Mouse (Mus musculus): ENCODE measurements around the gene Fam173a.

The Fam173a gene

DNA sequence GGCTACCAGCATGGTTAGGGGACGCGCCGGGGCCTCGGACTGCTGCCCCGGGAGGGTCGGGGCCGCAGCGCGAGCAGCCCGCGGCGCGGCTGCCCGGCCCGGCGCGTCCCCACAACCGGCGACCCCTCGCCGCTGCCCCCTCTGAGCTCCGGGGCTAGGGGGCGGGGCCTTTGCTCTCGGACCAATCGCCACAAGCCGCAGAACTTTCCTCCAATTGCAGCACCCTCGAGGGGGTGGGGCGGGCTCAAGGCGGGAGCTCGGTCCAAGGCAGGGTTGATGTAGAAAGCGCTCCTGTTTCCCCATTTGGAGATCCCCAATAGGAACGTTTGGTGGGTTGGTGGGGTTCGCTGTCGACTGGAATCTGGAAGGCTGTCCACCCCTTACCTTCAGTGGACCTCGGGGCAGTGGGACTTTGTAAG lies 4.3 kb upstream of the Fam173a start, which contains the start of gene Metrn:
Metrn (minus strand) TSS at position 186 of the 419 bp plus-strand sequence.
- peak; percentile 74 for DNase-seq

DNA sequence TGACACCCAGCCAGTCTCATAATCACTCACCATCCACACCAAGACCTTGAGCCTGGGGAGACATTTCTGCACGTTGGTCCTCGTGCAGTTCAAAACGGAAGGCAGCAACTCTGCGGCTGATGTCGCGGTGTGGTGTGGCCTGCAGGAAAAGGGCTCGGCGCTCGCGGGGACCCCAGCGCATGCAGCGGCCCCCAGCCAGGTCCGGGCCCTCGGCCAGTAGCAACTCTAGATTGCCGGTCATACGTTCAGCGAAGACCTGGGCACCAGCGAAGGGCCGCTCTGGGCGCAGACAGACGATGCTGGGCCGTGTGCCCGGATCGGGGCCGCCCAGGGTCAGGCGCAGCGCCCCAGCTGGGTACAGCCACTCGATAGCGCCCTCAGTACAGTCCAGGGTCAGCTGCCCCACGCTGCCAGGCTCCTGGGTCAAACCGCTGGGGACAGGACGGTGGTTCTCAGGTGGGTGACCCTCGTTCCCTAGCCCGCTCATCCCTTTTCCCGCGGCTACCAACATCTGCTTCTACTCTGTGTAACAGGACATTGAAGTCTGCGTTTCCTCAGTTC lies 3.6 kb upstream of the Fam173a start:
- no peak for DNase-seq

DNA sequence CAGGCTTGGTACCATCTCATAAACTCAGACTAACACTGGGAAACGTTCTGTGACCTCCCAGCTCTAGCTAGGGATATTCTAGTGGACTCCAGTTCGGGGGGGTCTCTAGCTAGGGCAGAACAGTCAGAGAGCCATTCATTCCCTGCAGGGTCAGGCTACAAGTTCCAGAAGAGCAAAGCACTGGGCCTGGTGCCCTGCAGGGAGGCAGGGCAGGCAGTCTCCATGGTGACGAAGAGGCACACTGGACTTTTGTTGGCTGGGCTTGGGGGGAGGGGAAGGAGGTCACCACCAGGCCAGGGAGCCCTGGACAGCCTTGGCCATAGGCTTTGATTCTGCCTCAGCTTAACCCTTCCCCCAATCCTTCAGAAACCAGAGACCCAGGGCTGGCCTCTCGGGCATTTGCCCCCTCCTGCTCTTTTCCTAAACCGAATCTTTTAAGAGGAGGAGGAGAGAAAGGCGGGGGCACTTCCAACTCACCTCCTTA lies 3.0 kb upstream of the Fam173a start, which contains the start of gene AC134908.4:
AC134908.4 (minus strand) TSS at position 51 of the 484 bp plus-strand sequence.
- peak; percentile 74 for DNase-seq

- DNase-seq = no peak
Measured at GRCm38 (mm10) chr17:25794998-25795397, 2.3 kb upstream of the Fam173a start.

GRCm38 (mm10) chr17:25794197-25794596 lies 1.5 kb upstream of the Fam173a start:
- no peak for DNase-seq

DNA sequence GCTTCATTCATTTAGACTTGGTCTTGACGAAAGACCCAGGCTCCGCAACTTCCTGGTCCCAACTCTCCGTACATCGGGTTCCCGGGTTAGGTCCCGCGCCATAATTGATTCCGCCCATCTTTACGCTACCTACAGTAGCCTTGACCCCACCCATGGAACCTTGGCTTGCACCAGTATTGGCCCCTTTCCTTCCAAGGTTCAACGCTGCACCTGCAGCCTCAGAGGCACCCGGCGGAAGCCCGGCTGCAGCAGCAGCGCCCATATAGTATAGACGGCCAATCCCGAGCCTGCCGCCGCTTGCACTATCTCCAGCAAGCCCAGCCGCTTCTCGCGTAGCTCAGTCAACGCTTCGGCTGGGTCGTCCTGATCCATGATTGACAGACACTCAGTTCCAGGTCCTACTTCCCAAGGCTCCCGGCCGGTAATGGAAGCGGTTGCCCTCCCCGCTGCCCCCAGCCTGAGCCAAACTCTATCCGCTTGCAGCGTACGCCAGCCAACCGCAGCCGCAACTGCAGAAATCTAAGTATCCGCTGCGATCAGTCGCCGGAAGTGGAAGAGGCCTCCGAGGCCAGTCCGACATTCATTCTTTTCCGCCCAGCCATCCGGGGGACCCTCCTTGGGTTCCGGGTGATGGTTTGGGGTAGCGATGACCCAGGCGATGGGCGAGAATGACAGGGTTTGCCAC lies 716 bp downstream of the Fam173a start:
- peak; percentile 85 for DNase-seq

GRCm38 (mm10) chr17:25791320-25791842 lies 1.3 kb downstream of the Fam173a start:
- DNase-seq = no peak

DNA sequence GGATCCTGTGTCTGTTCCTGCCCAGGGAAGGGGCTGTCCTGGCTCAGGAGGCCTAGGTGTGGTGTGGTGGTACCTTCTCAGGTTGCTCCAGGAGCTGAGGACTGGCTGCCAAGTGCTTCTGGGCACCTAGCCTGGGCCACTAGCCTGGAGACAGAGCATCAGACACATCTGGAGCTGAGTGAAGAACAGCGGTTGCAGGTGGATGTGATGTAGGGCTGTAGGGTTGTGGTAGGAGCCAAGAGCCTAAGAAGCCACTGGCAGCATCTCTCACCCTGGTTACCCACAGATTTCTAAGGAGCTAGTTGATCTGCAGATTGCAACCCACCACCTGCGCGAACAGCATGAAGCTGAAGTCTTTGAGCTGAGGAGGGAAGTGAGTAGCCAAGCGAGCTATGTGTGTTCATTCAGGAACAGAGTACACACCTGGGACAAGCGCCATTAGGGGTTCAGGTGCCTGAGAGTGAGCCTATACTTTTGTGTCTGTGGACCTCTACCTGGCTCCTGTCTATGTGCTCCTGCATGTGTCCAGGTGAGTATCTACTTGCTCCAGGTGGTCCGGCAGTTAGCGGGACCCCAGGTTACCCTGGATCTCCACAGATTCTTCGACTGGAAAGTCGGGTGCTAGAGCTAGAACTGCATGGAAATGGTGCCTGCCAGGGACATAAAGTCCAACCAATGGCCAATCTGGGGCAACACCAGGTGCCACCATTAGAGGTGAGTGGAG lies 5.8 kb downstream of the Fam173a start:
- DNase-seq = no peak

DNA sequence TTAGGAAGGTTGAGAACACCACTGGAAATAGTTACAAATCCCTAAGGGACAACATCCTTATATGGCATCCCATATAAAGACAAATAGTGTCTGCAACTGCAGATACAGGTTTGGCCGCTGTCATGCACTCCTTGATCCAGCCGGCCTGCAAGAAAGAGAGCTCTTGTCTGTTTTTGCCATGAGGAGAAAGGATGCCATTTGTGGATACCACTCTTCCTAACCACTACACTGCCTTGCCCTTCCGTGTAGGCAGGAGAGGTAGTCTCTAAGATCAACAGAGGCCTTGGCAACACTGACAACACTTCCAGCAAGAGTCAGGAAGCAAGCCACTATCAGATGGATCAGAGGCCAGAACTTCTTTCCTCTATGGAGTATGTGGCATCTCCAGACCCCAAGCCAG lies 6.4 kb downstream of the Fam173a start, which contains the start of gene Ccdc78:
Ccdc78 (plus strand) TSS at position 301 of the 400 bp plus-strand sequence.
- DNase-seq = no peak

DNA sequence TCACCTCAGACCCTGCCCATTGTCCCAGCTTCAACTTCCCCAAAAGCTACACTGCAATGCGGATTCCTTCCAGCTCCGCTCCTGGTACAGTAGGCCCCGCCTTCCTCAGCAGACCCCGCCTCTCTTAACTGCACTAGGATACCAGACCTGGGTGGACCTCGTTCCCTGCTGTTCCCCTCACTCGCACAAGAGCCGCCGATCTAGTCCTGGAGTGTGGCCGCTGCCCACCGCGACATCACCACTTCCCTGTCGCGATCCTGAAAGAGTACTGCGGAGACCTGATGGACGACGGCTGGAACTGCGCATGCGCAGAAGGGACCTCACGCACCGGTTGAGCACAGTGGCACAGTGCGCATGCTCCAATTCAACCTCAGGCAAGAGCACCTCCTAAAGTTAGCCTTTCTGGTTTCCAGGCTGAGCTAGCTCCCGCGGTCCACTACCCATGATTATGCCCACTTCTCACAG lies 7.4 kb downstream of the Fam173a start, which contains the start of gene Haghl:
Haghl (minus strand) TSS at position 393 of the 465 bp plus-strand sequence.
- DNase-seq = peak; percentile 97

- DNase-seq = peak; percentile 54
Measured at GRCm38 (mm10) chr17:25783861-25784574, 8.7 kb downstream of the Fam173a start.

DNA sequence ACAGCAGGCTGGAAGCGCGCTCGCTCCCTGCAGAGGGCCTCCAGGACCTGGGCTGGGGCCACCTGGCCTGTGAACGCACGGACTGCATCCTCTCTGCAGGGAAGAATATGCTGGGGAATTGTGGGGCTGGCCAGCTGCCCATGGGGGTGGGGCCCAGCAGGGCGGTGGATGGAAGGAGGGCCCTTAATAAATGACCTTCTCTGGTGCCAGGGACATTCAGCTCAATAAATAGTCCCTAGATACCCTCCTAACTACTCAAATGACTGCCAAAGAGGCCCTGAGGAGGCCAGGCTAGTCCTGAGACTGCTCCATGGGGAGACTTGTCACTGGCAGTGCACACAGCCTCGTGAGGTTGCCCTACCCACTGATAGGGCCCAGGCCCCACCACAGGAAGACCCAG lies 9.6 kb downstream of the Fam173a start:
- peak; percentile 73 for DNase-seq

- no peak for DNase-seq
Measured at GRCm38 (mm10) chr17:25781339-25781738, 11.4 kb downstream of the Fam173a start.

- DNase-seq = no peak
Measured at GRCm38 (mm10) chr17:25777948-25778347, 14.8 kb downstream of the Fam173a start.

GRCm38 (mm10) chr17:25775318-25776062 lies 17.2 kb downstream of the Fam173a start:
- peak; percentile 31 for DNase-seq

GRCm38 (mm10) chr17:25773549-25774120 lies 19.1 kb downstream of the Fam173a start, which contains the start of gene Narfl:
Gene Narfl (plus strand): TSS chr17:25773776.
- DNase-seq = peak; percentile 97

DNA sequence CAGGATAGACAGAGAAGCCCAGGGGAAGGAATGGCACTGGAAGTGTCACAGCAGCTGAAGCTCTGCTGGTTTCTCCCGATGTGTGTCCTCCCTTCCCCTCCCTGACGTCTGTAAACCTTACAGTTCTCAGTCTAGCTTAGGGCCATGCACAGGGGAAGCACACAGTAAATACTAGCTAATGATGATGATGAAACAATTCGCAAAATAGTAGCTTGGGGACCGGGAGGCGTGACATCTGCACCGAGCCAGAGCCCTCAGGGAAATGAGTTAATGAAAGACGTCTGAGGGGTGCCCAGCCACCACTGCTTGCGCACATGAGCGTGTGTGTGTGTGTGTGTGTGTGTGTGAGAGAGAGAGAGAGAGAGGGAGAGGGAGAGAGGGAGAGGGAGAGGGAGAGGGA lies 23.4 kb downstream of the Fam173a start:
- no peak for DNase-seq

DNA sequence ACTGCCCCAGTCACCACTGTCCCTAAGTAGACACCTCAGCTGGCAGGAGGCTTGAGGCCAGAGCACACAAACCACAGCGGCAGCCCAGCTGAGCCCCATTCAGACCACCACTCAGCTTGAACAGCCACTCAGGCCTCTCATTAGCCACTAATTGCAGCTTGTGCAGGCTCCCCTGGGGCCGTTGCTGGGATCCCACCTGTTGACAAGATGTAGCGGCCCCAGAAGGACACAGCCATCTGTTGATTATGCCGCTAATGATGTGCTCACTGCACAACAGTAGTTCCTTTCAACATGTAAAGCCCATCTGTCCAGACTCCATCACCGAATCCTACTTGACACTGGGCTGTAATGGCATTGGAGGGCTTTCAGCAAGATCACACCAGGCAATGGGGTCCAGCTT lies 26.8 kb downstream of the Fam173a start:
- no peak for DNase-seq

DNA sequence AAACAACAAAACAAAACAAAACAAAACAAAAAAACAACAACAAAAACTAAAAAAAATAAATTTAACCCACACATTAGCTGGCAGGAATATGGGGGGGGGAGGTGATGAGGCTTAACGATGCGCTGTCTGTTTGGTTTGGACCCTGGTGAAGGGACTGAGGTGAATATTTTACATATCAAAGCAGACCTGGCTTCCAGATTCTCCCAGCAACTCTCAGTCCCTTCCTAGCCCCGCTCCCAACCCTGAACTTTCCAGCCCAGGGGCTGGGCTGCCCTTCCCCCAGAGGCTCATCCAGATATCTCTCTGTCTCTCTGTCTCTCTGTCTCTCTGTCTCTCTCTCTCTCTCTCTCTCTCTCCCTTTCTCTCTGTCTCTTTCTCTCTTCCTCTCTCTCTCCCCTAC lies 30.1 kb downstream of the Fam173a start:
- DNase-seq = no peak

DNA sequence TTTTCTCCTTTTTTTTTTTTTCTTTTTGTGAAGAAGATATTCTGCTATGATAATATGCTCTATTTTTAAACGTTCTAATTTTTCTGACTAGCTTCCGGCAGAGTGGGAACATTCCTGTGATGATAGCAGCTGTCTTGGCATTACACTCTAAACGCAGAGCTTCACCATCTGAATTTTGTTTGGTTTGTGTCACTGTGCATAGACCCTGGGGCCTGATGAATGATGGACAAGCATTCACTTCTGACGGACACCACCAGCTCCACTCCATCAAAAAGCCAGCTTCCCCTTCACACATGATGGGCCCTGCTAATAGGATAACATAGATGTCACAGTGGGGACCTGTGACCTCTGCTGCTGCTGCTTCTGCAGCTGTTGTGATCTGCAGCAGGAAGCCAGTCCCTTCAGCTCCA lies 31.1 kb downstream of the Fam173a start:
- DNase-seq = no peak

DNA sequence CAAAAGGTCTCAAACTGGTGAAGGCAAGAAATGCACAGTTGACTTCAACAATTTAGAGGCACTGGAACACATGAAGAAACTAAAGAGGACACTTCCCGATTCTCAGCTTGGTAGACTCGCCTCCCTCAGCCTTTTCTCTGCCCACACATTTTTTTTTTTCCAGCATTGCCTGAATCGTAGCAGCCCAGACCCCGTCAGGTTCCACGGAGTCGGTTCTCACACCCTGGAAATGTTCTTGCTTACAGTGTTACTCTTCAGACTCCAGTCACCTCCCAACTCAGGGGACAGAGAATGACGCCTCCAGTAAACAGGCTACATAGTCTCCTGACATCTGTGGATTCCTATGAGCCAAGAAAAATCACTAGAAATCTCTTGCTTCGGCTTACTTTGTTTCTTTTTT lies 32.6 kb downstream of the Fam173a start:
- no peak for DNase-seq
